ENCODE assay signal across 9 mouse cellular contexts in genomic region chr7:122242260-122242659, GRCm38 (mm10). TPM values are rescaled to one million over a fixed set of nuclear protein-coding genes. Genes with fewer than 3 reads are reported as not detected.
DNase-seq lines count a peak whose midpoint lies in the region; ATAC-seq lines count a peak whose summit lies in the region.
"Had no signal": no experiment of that assay in that cellular context is flagged by ENCODE, and none has a peak within 500 bp of the region (broad histone marks: within the 10 kb centered on the region; RNA-seq: fewer than 3 reads in every experiment).

No protein-coding gene starts in this region.

- H3K27ac ChIP-seq in neural tube, embryonic 13.5 days (replicated peaks), result no peak overlapping the region
- H3K27ac ChIP-seq: embryonic facial prominence, embryonic 13.5 days had no signal

- peak; percentile 40; the same call in 1 of the 2 replicates for ATAC-seq in neural tube, embryonic 13.5 days (ENCODE audit: low read depth)

- no peak overlapping the region for H3K4me2 ChIP-seq in neural tube, embryonic 13.5 days
- H3K4me2 ChIP-seq: embryonic facial prominence, embryonic 13.5 days had no signal

- H3K4me1 ChIP-seq in neural tube, embryonic 13.5 days (replicated peaks), result no peaks in the 10 kb centered on the region
- H3K4me1 ChIP-seq: embryonic facial prominence, embryonic 13.5 days had no signal

- WGBS in neural tube, embryonic 13.5 days, result 61% methylated on average over 1 of the region's 1 CpGs

- H3K27me3 ChIP-seq in neural tube, embryonic 13.5 days, result no peaks in the 10 kb centered on the region
- H3K27me3 ChIP-seq: embryonic facial prominence, embryonic 13.5 days had no signal

- no peaks in the 10 kb centered on the region for H3K9me3 ChIP-seq in neural tube, embryonic 13.5 days
- H3K9me3 ChIP-seq: embryonic facial prominence, embryonic 13.5 days had no signal

- DNase-seq in layer of hippocampus, adult 11-12 months (ENCODE audit: low spot score), result peak; percentile 49
- no peak for DNase-seq in layer of hippocampus, adult 9-11 months
- DNase-seq in CD4-positive helper T cell, adult 2 months (ENCODE audit: low read depth, low spot score), result peak; percentile 68
- DNase-seq in T-cell, adult 2 months (ENCODE audit: low spot score), result peak; percentile 55
- peak; percentile 36 for DNase-seq in embryo, embryonic 9.5 days (ENCODE audit: extremely low spot score)
- peak; percentile 9 to 23 for DNase-seq in kidney, adult 8-10 months
- no peak for DNase-seq in ovary, postnatal 10 days (ENCODE audit: low spot score)

- no peak overlapping the region for H3K4me3 ChIP-seq in neural tube, embryonic 13.5 days
- H3K4me3 ChIP-seq: embryonic facial prominence, embryonic 13.5 days had no signal

- no peaks in the 10 kb centered on the region for H3K36me3 ChIP-seq in neural tube, embryonic 13.5 days
- H3K36me3 ChIP-seq: embryonic facial prominence, embryonic 13.5 days had no signal

- no peak overlapping the region for H3K9ac ChIP-seq in neural tube, embryonic 13.5 days
- H3K9ac ChIP-seq: embryonic facial prominence, embryonic 13.5 days had no signal

RNA-seq across cellular contexts. Expression of gene Chp2, which starts 23.0 kb away (rescaled TPM):
- 1.1 and 1.2 TPM in 2 replicates for polyA plus RNA-seq in neural tube, embryonic 13.5 days (2015; fragmentation: Nextera tagmentation; extraction: Ambion mirVana)
- polyA plus RNA-seq: embryonic facial prominence, embryonic 13.5 days had no signal

RNA-seq across cellular contexts. Expression of gene Prkcb, which starts 46.3 kb away (rescaled TPM):
- polyA plus RNA-seq in neural tube, embryonic 13.5 days (2015; fragmentation: Nextera tagmentation; extraction: Ambion mirVana), result 52.9 and 60.9 TPM in 2 replicates

RNA-seq across cellular contexts. Expression of gene Ern2, which starts 56.3 kb away (rescaled TPM):
- 0.68 and 1.0 TPM in 2 replicates for polyA plus RNA-seq in neural tube, embryonic 13.5 days (2015; fragmentation: Nextera tagmentation; extraction: Ambion mirVana)
- polyA plus RNA-seq: embryonic facial prominence, embryonic 13.5 days had no signal

Comparison
In these comparisons a context has a peak if more than half of its experiments do, and no peak if none do; other contexts are left out.
1. DNase-seq: peak in layer of hippocampus, adult 11-12 months (single experiment), CD4-positive helper T cell, adult 2 months (single experiment), T-cell, adult 2 months (single experiment), embryo, embryonic 9.5 days (single experiment) and kidney, adult 8-10 months (2 of 2); none in layer of hippocampus, adult 9-11 months (single experiment) and ovary, postnatal 10 days (single experiment).